ENCODE assay signal across 10 mouse cellular contexts in genomic region chr8:83578131-83579055, GRCm38 (mm10). TPM values are rescaled to one million over a fixed set of nuclear protein-coding genes. Genes with fewer than 3 reads are reported as not detected.
DNase-seq lines count a peak whose midpoint lies in the region; ATAC-seq lines count a peak whose summit lies in the region.
"Had no signal": no experiment of that assay in that cellular context is flagged by ENCODE, and none has a peak within 500 bp of the region (broad histone marks: within the 10 kb centered on the region; RNA-seq: fewer than 3 reads in every experiment).

No protein-coding gene starts in this region.

- H3K36me3 ChIP-seq in intestine, embryonic 14.5 days (ENCODE audit: control insufficient read depth, insufficient read depth, low read length): peaks cover 9% of the 10 kb centered on the region
- H3K36me3 ChIP-seq in intestine, embryonic 15.5 days: peaks cover 5% of the 10 kb centered on the region; the same call in 1 of the 2 replicates
- no peaks in the 10 kb centered on the region for H3K36me3 ChIP-seq in hindbrain, embryonic 11.5 days (ENCODE audit: control insufficient read depth, insufficient read depth, low read length)
- no peaks in the 10 kb centered on the region; the same call in 1 of the 2 replicates for H3K36me3 ChIP-seq in stomach, embryonic 14.5 days (ENCODE audit: control insufficient read depth, insufficient read depth, low read length)

- DNase-seq in intestine, embryonic 14.5 days (ENCODE audit: low spot score): peak; percentile 51
- peak; percentile 2 for DNase-seq in urinary bladder, postnatal 14 days (ENCODE audit: low spot score)
- DNase-seq in urinary bladder, postnatal 36 days (ENCODE audit: low spot score in 2 of 2): no peak
- DNase-seq in hindbrain, embryonic 11.5 days (ENCODE audit: low spot score): no peak
- no peak for DNase-seq in left cerebral cortex, postnatal 10 days (ENCODE audit: extremely low spot score in 1 of 2, low spot score in 2 of 2)

- WGBS in intestine, embryonic 14.5 days: 69% methylated on average over 17 of the region's 17 CpGs
- WGBS in intestine, embryonic 15.5 days: 66% methylated on average over 17 of the region's 17 CpGs
- WGBS in hindbrain, embryonic 11.5 days: 72% methylated on average over 17 of the region's 17 CpGs
- 68% methylated on average over 17 of the region's 17 CpGs for WGBS in stomach, embryonic 14.5 days

- H3K4me1 ChIP-seq in intestine, embryonic 14.5 days (replicated peaks; ENCODE audit: control insufficient read depth, insufficient read depth, low read length): peaks cover 19% of the 10 kb centered on the region; the same call in 1 of the 2 replicates
- H3K4me1 ChIP-seq in intestine, embryonic 15.5 days (replicated peaks): peaks cover 45% of the 10 kb centered on the region
- peaks cover 6% of the 10 kb centered on the region for H3K4me1 ChIP-seq in hindbrain, embryonic 11.5 days (replicated peaks; ENCODE audit: control insufficient read depth, insufficient read depth, low read length)
- peaks cover 25% of the 10 kb centered on the region for H3K4me1 ChIP-seq in stomach, embryonic 14.5 days (ENCODE audit: control insufficient read depth, insufficient read depth, low read length)

- no peak overlapping the region for H3K27ac ChIP-seq in intestine, embryonic 14.5 days (ENCODE audit: low read depth)
- H3K27ac ChIP-seq in intestine, embryonic 15.5 days: no peak overlapping the region
- peak overlapping the region; percentile 20; the same call in 1 of the 2 replicates for H3K27ac ChIP-seq in hindbrain, embryonic 11.5 days (ENCODE audit: low read depth, low read length)
- H3K27ac ChIP-seq in stomach, embryonic 14.5 days (ENCODE audit: low read length): peak overlapping the region; percentile 21; the same call in 1 of the 2 replicates

- no peak for ATAC-seq in intestine, embryonic 14.5 days (replicated peaks; ENCODE audit: low FRiP score, low TSS enrichment, low read depth)
- no peak for ATAC-seq in intestine, embryonic 15.5 days
- no peak for ATAC-seq in hindbrain, embryonic 11.5 days (ENCODE audit: low FRiP score)
- no peak for ATAC-seq in stomach, embryonic 14.5 days (ENCODE audit: insufficient number of reproducible peaks, insufficient read depth, low FRiP score, low read depth)
- ATAC-seq in megakaryocyte progenitor cell, adult 5-6 weeks (replicated peaks; ENCODE audit: poor library complexity): no peak

- H3K27me3 ChIP-seq in intestine, embryonic 14.5 days (replicated peaks; ENCODE audit: control insufficient read depth, insufficient read depth, low read length): no peaks in the 10 kb centered on the region
- H3K27me3 ChIP-seq in intestine, embryonic 15.5 days (replicated peaks): no peaks in the 10 kb centered on the region
- H3K27me3 ChIP-seq in hindbrain, embryonic 11.5 days (ENCODE audit: control insufficient read depth, insufficient read depth, low read length): no peaks in the 10 kb centered on the region
- H3K27me3 ChIP-seq in stomach, embryonic 14.5 days (ENCODE audit: control insufficient read depth, insufficient read depth, low read length): no peaks in the 10 kb centered on the region

- intact Hi-C loops in left cerebral cortex, postnatal 10 days (cut with DNase I): no loop called here

- H3K9ac ChIP-seq in intestine, embryonic 14.5 days (ENCODE audit: low read length): no peak overlapping the region
- H3K9ac ChIP-seq in intestine, embryonic 15.5 days: no peak overlapping the region
- H3K9ac ChIP-seq in hindbrain, embryonic 11.5 days (ENCODE audit: low read depth, low read length): no peak overlapping the region
- 0 out of 2 replicates have a peak overlapping the region, but pooled peaks have one; percentile 7 for H3K9ac ChIP-seq in stomach, embryonic 14.5 days (replicated peaks; ENCODE audit: low read depth, low read length)

- H3K9me3 ChIP-seq in intestine, embryonic 14.5 days (ENCODE audit: control insufficient read depth, low read length): no peaks in the 10 kb centered on the region
- H3K9me3 ChIP-seq in intestine, embryonic 15.5 days: no peaks in the 10 kb centered on the region
- H3K9me3 ChIP-seq in hindbrain, embryonic 11.5 days (ENCODE audit: control insufficient read depth, low read length): no peaks in the 10 kb centered on the region
- no peaks in the 10 kb centered on the region for H3K9me3 ChIP-seq in stomach, embryonic 14.5 days (ENCODE audit: control insufficient read depth, low read depth, low read length)

- no peak overlapping the region for H3K4me2 ChIP-seq in intestine, embryonic 14.5 days (ENCODE audit: low read length)
- no peak overlapping the region for H3K4me2 ChIP-seq in intestine, embryonic 15.5 days (replicated peaks)
- no peak overlapping the region; the same call in 1 of the 2 replicates for H3K4me2 ChIP-seq in hindbrain, embryonic 11.5 days (replicated peaks; ENCODE audit: low read depth, low read length)
- H3K4me2 ChIP-seq in stomach, embryonic 14.5 days (replicated peaks; ENCODE audit: low read depth, low read length): no peak overlapping the region

- H3K4me3 ChIP-seq in intestine, embryonic 14.5 days (ENCODE audit: low read depth, low read length): no peak overlapping the region
- no peak overlapping the region for H3K4me3 ChIP-seq in intestine, embryonic 15.5 days (replicated peaks)
- no peak overlapping the region for H3K4me3 ChIP-seq in hindbrain, embryonic 11.5 days (ENCODE audit: low read depth, low read length)
- no peak overlapping the region for H3K4me3 ChIP-seq in stomach, embryonic 14.5 days (ENCODE audit: low read depth, low read length)

RNA-seq across cellular contexts. Expression of gene Ndufb7, which starts 11.9 kb away (rescaled TPM):
- polyA plus RNA-seq in intestine, embryonic 14.5 days (2014; fragmentation: Nextera tagmentation; extraction: Ambion mirVana): 364 and 372 TPM in 2 replicates
- 370 and 398 TPM in 2 replicates for polyA plus RNA-seq in intestine, embryonic 15.5 days (2015; fragmentation: Nextera tagmentation; extraction: Ambion mirVana)
- 358 and 366 TPM in 2 replicates for polyA plus RNA-seq in hindbrain, embryonic 11.5 days (2014; fragmentation: Nextera tagmentation; extraction: Ambion mirVana)
- 325 and 345 TPM in 2 replicates for polyA plus RNA-seq in stomach, embryonic 14.5 days (2014; fragmentation: Nextera tagmentation; extraction: Ambion mirVana)
- total RNA-seq in megakaryocyte progenitor cell, adult 5-6 weeks (2015): 158 and 163 TPM in 2 replicates
- total RNA-seq in megakaryocyte progenitor cell, adult 5-6 weeks (2017): 252 and 255 TPM in 2 replicates
- 100 to 1,000 TPM; 141 to 145 TPM for total RNA-seq in left cerebral cortex, postnatal 10 days (2021)

RNA-seq across cellular contexts. Expression of gene Tecr, which starts 29.4 kb away (rescaled TPM):
- polyA plus RNA-seq in intestine, embryonic 14.5 days (2014; fragmentation: Nextera tagmentation; extraction: Ambion mirVana): 660 and 684 TPM in 2 replicates
- 610 and 639 TPM in 2 replicates for polyA plus RNA-seq in intestine, embryonic 15.5 days (2015; fragmentation: Nextera tagmentation; extraction: Ambion mirVana)
- 732 and 754 TPM in 2 replicates for polyA plus RNA-seq in hindbrain, embryonic 11.5 days (2014; fragmentation: Nextera tagmentation; extraction: Ambion mirVana)
- polyA plus RNA-seq in stomach, embryonic 14.5 days (2014; fragmentation: Nextera tagmentation; extraction: Ambion mirVana): 629 and 635 TPM in 2 replicates
- 363 and 424 TPM in 2 replicates for total RNA-seq in megakaryocyte progenitor cell, adult 5-6 weeks (2015)
- 324 and 345 TPM in 2 replicates for total RNA-seq in megakaryocyte progenitor cell, adult 5-6 weeks (2017)
- 100 to 1,000 TPM; 642 to 649 TPM for total RNA-seq in left cerebral cortex, postnatal 10 days (2021)

RNA-seq across cellular contexts. Expression of gene Dnajb1, which starts 29.6 kb away (rescaled TPM):
- 46.5 and 48.7 TPM in 2 replicates for polyA plus RNA-seq in intestine, embryonic 14.5 days (2014; fragmentation: Nextera tagmentation; extraction: Ambion mirVana)
- 47.0 and 48.2 TPM in 2 replicates for polyA plus RNA-seq in intestine, embryonic 15.5 days (2015; fragmentation: Nextera tagmentation; extraction: Ambion mirVana)
- 66.1 and 66.7 TPM in 2 replicates for polyA plus RNA-seq in hindbrain, embryonic 11.5 days (2014; fragmentation: Nextera tagmentation; extraction: Ambion mirVana)
- 59.5 and 59.6 TPM in 2 replicates for polyA plus RNA-seq in stomach, embryonic 14.5 days (2014; fragmentation: Nextera tagmentation; extraction: Ambion mirVana)
- 45.5 and 47.6 TPM in 2 replicates for total RNA-seq in megakaryocyte progenitor cell, adult 5-6 weeks (2015)
- 26.2 and 28.0 TPM in 2 replicates for total RNA-seq in megakaryocyte progenitor cell, adult 5-6 weeks (2017)
- total RNA-seq in left cerebral cortex, postnatal 10 days (2021): 10 to 100 TPM; 35.9 to 36.3 TPM

RNA-seq across cellular contexts. Expression of gene Olfr370, which starts 42.8 kb away (rescaled TPM):
- not detected in 2 replicates for polyA plus RNA-seq in intestine, embryonic 14.5 days (2014; fragmentation: Nextera tagmentation; extraction: Ambion mirVana)
- polyA plus RNA-seq in intestine, embryonic 15.5 days (2015; fragmentation: Nextera tagmentation; extraction: Ambion mirVana): not detected in 2 replicates
- 0.11 and 0.14 TPM in 2 replicates for polyA plus RNA-seq in hindbrain, embryonic 11.5 days (2014; fragmentation: Nextera tagmentation; extraction: Ambion mirVana)
- polyA plus RNA-seq in stomach, embryonic 14.5 days (2014; fragmentation: Nextera tagmentation; extraction: Ambion mirVana): not detected in 2 replicates
- not detected in 2 replicates for total RNA-seq in megakaryocyte progenitor cell, adult 5-6 weeks (2015)
- not detected in 2 replicates for total RNA-seq in megakaryocyte progenitor cell, adult 5-6 weeks (2017)
- total RNA-seq in left cerebral cortex, postnatal 10 days (2021): not detected
- total RNA-seq: left cerebral cortex, postnatal 36 days; MEL had no signal

Comparison
In these comparisons a context has a peak if more than half of its experiments do, and no peak if none do; other contexts are left out.
1. DNase-seq: peak in intestine, embryonic 14.5 days (single experiment) and urinary bladder, postnatal 14 days (single experiment); none in urinary bladder, postnatal 36 days (0 of 2), hindbrain, embryonic 11.5 days (single experiment) and left cerebral cortex, postnatal 10 days (0 of 2).
2. H3K27ac ChIP-seq: peak in hindbrain, embryonic 11.5 days (single experiment) and stomach, embryonic 14.5 days (single experiment); none in intestine, embryonic 14.5 days (single experiment) and intestine, embryonic 15.5 days (single experiment).